Mouse (Mus musculus) CH12.LX (cell line): Measurements from ENCODE around the gene Mturn. TPM values are rescaled to one million over a fixed set of nuclear protein-coding genes. Genes with fewer than 3 reads are reported as not detected.

Experiments
- DNase-seq: peaks from one replicate; pipeline ENCODE4 v3.0.0-alpha.2; 2013; ENCODE audit errors: extremely low read depth
- H3K27ac ChIP-seq: 2 replicates; pipeline ENCODE4 v1.5.1; 2012; ENCODE audit warnings: low read depth, mild to moderate bottlenecking, control low read depth, moderate library complexity; ENCODE audit not compliant: insufficient read depth
- H3K27me3 ChIP-seq: replicated peaks from 2 replicates; pipeline ENCODE3; 2012; ENCODE audit warnings: inconsistent platforms
- H3K36me3 ChIP-seq, 2 experiments: replicated peaks in 1 of 2; 2 replicates each; pipeline versions ENCODE3 to v1.6.1; 2012; ENCODE audit warnings: inconsistent platforms in 1 of 2, low read length in 1 of 2, mild to moderate bottlenecking in 1 of 2, mixed read lengths in 1 of 2, moderate library complexity in 1 of 2; ENCODE audit not compliant: control insufficient read depth in 1 of 2, insufficient read depth in 1 of 2
- H3K4me1 ChIP-seq, 2 experiments: 2 replicates each; pipeline ENCODE4 v1.6.1; 2012; ENCODE audit warnings: inconsistent platforms in 1 of 2, moderate library complexity in 1 of 2; ENCODE audit not compliant: insufficient read depth in 2 of 2, control insufficient read depth in 1 of 2
- H3K4me2 ChIP-seq: 2 replicates; pipeline ENCODE4 v1.6.1; 2012; ENCODE audit warnings: low read depth, mild to moderate bottlenecking, control low read depth; ENCODE audit not compliant: poor library complexity, insufficient read depth, severe bottlenecking
- H3K4me3 ChIP-seq, 3 experiments: fragments of 150-350 bp in 1 of 3; sonication (generic) in 1 of 3; replicated peaks in 1 of 3; 2 replicates each; pipeline versions ENCODE3 to v1.5.1; 2011 to 2012; ENCODE audit warnings: low read depth in 2 of 3, low read length in 2 of 3, mild to moderate bottlenecking in 2 of 3, moderate library complexity in 2 of 3, control low read depth in 1 of 3, improper control_type of control experiment in 1 of 3, inconsistent platforms in 1 of 3, mixed read lengths in 1 of 3; ENCODE audit not compliant: poor library complexity in 1 of 3
- H3K79me2 ChIP-seq: replicated peaks from 2 replicates; pipeline ENCODE4 v1.6.1; 2012; ENCODE audit warnings: mild to moderate bottlenecking, moderate library complexity; ENCODE audit not compliant: control insufficient read depth, poor library complexity, insufficient read depth, severe bottlenecking; ENCODE audit errors: extremely low read depth
- H3K9ac ChIP-seq: 2 replicates; pipeline ENCODE4 v1.6.1; 2012; ENCODE audit warnings: low read depth, mild to moderate bottlenecking, control low read depth, moderate library complexity; ENCODE audit not compliant: insufficient read depth
- H3K9me3 ChIP-seq: replicated peaks from 2 replicates; pipeline ENCODE3; 2012; ENCODE audit warnings: low read length, inconsistent platforms, mixed read lengths
- BHLHE40 ChIP-seq: IDR thresholded peaks from 2 replicates; pipeline ENCODE4 v1.6.1; 2011; ENCODE audit warnings: mild to moderate bottlenecking, low read depth, low read length, improper control_type of control experiment
- CHD1 ChIP-seq: IDR thresholded peaks from 2 replicates; pipeline ENCODE4 v1.6.1; 2012; ENCODE audit warnings: low read depth, low read length, improper control_type of control experiment, inconsistent platforms
- CHD2 ChIP-seq: IDR thresholded peaks from 2 replicates; pipeline ENCODE4 v1.6.1; 2011; ENCODE audit warnings: low read length, improper control_type of control experiment
- ELF1 ChIP-seq: IDR thresholded peaks from 2 replicates; pipeline ENCODE4 v1.6.1; 2014; ENCODE audit warnings: low read depth, mild to moderate bottlenecking, inconsistent platforms, low read length, improper control_type of control experiment
- EP300 ChIP-seq: IDR thresholded peaks from 2 replicates; pipeline ENCODE4 v1.6.1; 2011; ENCODE audit warnings: low read length, improper control_type of control experiment
- ETS1 ChIP-seq: conservative IDR thresholded peaks from 2 replicates; pipeline ENCODE4 v1.6.1; 2012; ENCODE audit warnings: low read depth, mild to moderate bottlenecking, inconsistent platforms, low read length, improper control_type of control experiment, moderate library complexity
- IRF4 ChIP-seq: IDR thresholded peaks from 2 replicates; pipeline ENCODE4 v1.6.1; 2014; ENCODE audit warnings: low read depth, mild to moderate bottlenecking, inconsistent platforms, low read length, improper control_type of control experiment
- JUN ChIP-seq: IDR thresholded peaks from 2 replicates; pipeline ENCODE4 v1.6.1; 2011; ENCODE audit warnings: low read depth, mild to moderate bottlenecking, low read length, improper control_type of control experiment, moderate library complexity; ENCODE audit not compliant: insufficient read depth
- MAFK ChIP-seq: IDR thresholded peaks from 2 replicates; pipeline ENCODE4 v1.6.1; 2011; ENCODE audit warnings: low read length, improper control_type of control experiment; ENCODE audit not compliant: insufficient replicate concordance
- MAZ ChIP-seq: IDR thresholded peaks from 2 replicates; pipeline ENCODE4 v1.6.1; 2012; ENCODE audit warnings: low read depth, mild to moderate bottlenecking, inconsistent platforms, low read length, improper control_type of control experiment, moderate library complexity
- MEF2A ChIP-seq: IDR thresholded peaks from 2 replicates; pipeline ENCODE4 v1.6.1; 2014; ENCODE audit warnings: low read depth, mild to moderate bottlenecking, inconsistent platforms, low read length, improper control_type of control experiment, borderline replicate concordance
- MYC ChIP-seq: IDR thresholded peaks from 2 replicates; pipeline ENCODE4 v1.6.1; 2011; ENCODE audit warnings: low read depth, mild to moderate bottlenecking, improper control_type of control experiment, low read length
- NELFE ChIP-seq: IDR thresholded peaks from 2 replicates; pipeline ENCODE4 v1.6.1; 2011; ENCODE audit warnings: low read depth, low read length, improper control_type of control experiment
- NRF1 ChIP-seq: IDR thresholded peaks from 2 replicates; pipeline ENCODE4 v1.6.1; 2014; ENCODE audit warnings: low read depth, mild to moderate bottlenecking, inconsistent platforms, low read length, improper control_type of control experiment, moderate library complexity
- PAX5 ChIP-seq: IDR thresholded peaks from 2 replicates; pipeline ENCODE4 v1.6.1; 2012; ENCODE audit warnings: low read length, inconsistent platforms, mixed read lengths
- POLR2A ChIP-seq: IDR thresholded peaks from 2 replicates; pipeline ENCODE4 v1.6.1; 2011; ENCODE audit warnings: low read depth, mild to moderate bottlenecking, improper control_type of control experiment, low read length
- RAD21 ChIP-seq: IDR thresholded peaks from 2 replicates; pipeline ENCODE4 v1.6.1; 2011; ENCODE audit warnings: low read depth, mild to moderate bottlenecking, low read length, improper control_type of control experiment, moderate library complexity
- RCOR1 ChIP-seq: conservative IDR thresholded peaks from 2 replicates; pipeline ENCODE4 v1.6.1; 2012; ENCODE audit warnings: low read depth, mild to moderate bottlenecking, inconsistent platforms, low read length, improper control_type of control experiment
- SIN3A ChIP-seq: IDR thresholded peaks from 2 replicates; pipeline ENCODE4 v1.6.1; 2012; ENCODE audit warnings: low read length, improper control_type of control experiment, inconsistent platforms
- UBTF ChIP-seq: IDR thresholded peaks from 2 replicates; pipeline ENCODE4 v1.6.1; 2012; ENCODE audit warnings: low read depth, mild to moderate bottlenecking, inconsistent platforms, low read length, improper control_type of control experiment, moderate library complexity
- USF2 ChIP-seq: conservative IDR thresholded peaks from 2 replicates; pipeline ENCODE4 v1.6.1; 2011; ENCODE audit warnings: low read depth, low read length, improper control_type of control experiment
- dilution Hi-C: fragments of 300-500 bp; cut with MboI; formaldehyde crosslinking; loops from 2 replicates; pipeline ENCODE4 v1.14.3; 2020; ENCODE audit warnings: low sequenced_read_pairs; ENCODE audit not compliant: extremely low pct_unique_long_range_greater_than_20kb, extremely low pct_ligation_motif_present
- in situ Hi-C: fragments of 300-500 bp; cut with MboI; formaldehyde crosslinking; loops from 3 replicates; pipeline ENCODE4 v1.14.3; 2019; ENCODE audit warnings: low sequenced_read_pairs, low pct_ligation_motif_present, low pct_unique_long_range_greater_than_20kb, mixed read lengths
- polyA plus RNA-seq: library from polyadenylated mRNA; unstranded; fragments of >175 nt; gene quantifications from 2 replicates; pipeline ENCODE4 v1.2.1, GENCODE M21; 2012; ENCODE audit warnings: low read depth; ENCODE audit not compliant: insufficient read length
- total RNA-seq, 2 experiments: library from RNA; depleted of rRNA; stranded (reverse); fragments of 300-350 nt in 1 of 2; fragments of >200 nt in 1 of 2; gene quantifications; 2 replicates each; pipeline ENCODE4 v1.2.3; 2012 to 2014

Gene Mturn
- total and polyA plus RNA-seq, 3 experiments, result 0.06 to 0.25 (median 0.20) TPM

DNA sequence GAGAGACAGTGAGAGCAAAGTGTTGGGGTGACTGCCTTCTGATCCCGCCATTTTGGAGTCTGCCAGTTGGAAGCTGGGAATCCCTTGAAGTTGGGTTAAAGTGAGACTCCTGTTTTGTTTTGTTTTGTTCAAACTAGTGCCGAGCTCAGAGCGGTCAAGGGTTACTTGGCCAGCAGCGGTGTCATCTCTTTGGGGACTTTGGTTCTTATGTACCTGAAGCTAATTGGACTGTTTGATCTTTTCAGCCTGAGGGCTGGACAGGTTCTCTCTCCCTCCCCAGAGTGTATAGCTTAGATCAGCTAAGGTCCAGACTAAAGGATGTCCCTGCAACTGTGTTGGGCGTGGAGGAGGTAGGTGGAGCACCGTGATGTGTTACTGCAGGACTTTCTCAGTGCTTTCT lies 44.9 kb downstream of the Mturn start:
- H3K36me3 ChIP-seq, result no peaks in the 10 kb centered on the region
- dilution Hi-C loops, result no loop called here
- no peak overlapping the region for H3K27ac ChIP-seq
- H3K4me3 ChIP-seq, result no peak overlapping the region
- in situ Hi-C loops, result no loop called here
- H3K27me3 ChIP-seq, result no peaks in the 10 kb centered on the region
- TF ChIP-seq MAFK, result no peak
- TF ChIP-seq MYC, result no peak
- TF ChIP-seq SIN3A, result no peak
- TF ChIP-seq ETS1, result no peak
- H3K9me3 ChIP-seq, result no peaks in the 10 kb centered on the region
- no peak for DNase-seq
- no peak overlapping the region for H3K9ac ChIP-seq
- H3K4me2 ChIP-seq, result no peak overlapping the region
- peaks cover 0 to 23% of the 10 kb centered on the region in 2 experiments; a peak in 2 of 4 replicates for H3K4me1 ChIP-seq
- H3K79me2 ChIP-seq, result no peaks in the 10 kb centered on the region

DNA sequence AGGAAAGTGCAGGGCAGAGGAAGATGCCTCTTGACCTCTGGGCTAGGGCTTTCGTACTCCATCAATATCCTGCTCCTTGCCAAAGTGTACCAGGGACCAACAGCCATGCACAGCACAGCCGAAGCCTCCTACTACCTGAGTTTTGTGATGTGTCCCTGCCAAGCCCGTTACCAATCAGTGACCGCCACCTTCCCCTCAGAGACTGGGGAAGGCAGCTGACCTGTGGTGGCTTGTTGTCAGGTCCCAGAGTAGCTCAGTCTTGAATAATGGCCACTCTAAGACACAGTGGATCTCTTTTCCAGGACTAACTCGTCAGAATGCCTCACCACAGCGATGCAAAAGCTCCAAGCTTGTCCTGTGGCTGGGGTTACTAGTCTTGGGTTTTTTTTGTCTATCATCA lies 45.4 kb downstream of the Mturn start:
- no peak overlapping the region for H3K27ac ChIP-seq
- dilution Hi-C loops, result no loop called here

DNA sequence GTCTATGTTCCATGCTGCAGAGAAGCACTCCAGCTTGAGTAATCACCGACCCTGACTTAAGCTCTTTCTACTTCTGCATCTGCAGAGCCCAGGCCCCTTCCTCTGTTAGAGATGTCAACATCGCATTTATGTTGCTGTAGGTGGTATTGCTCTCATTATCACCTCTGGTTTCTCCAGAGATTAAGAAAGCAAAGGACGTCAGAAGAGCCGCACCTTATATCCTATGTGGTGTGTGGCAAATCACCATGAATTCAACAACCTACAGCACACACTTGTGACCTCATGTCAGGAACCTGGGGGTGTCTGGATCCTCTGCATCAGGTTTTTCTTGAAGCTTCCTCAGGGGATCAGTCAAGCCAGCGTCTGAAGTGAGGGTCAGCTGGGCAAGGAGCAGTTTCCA lies 46.0 kb downstream of the Mturn start:
- in situ Hi-C loops, result no loop called here

More for the DNA sequence above, 45.4 kb downstream of the Mturn start:
- no peak overlapping the region for H3K4me3 ChIP-seq
- no peak for DNase-seq
- no peaks in the 10 kb centered on the region for H3K79me2 ChIP-seq
- H3K9ac ChIP-seq, result no peak overlapping the region
- H3K4me1 ChIP-seq, result peaks cover 0 to 23% of the 10 kb centered on the region in 2 experiments; a peak in 2 of 4 replicates
- in situ Hi-C loops, result no loop called here
- no peak overlapping the region for H3K4me2 ChIP-seq
- H3K36me3 ChIP-seq, result no peaks in the 10 kb centered on the region
- no peaks in the 10 kb centered on the region for H3K9me3 ChIP-seq
- H3K27me3 ChIP-seq, result no peaks in the 10 kb centered on the region
- TF ChIP-seq RAD21, result no peak
- no peak for TF ChIP-seq EP300
- TF ChIP-seq MYC, result no peak
- no peak for TF ChIP-seq BHLHE40
- no peak for TF ChIP-seq MEF2A
- TF ChIP-seq, all 38 proteins: peak for 0

More for the DNA sequence above, 46.0 kb downstream of the Mturn start:
- DNase-seq, result no peak
- H3K36me3 ChIP-seq, result no peaks in the 10 kb centered on the region
- no peaks in the 10 kb centered on the region for H3K27me3 ChIP-seq
- dilution Hi-C loops, result no loop called here
- TF ChIP-seq ETS1 (no peak), NRF1 (no peak), MAFK (no peak), USF2 (no peak), NELFE (no peak), CHD2 (no peak), UBTF (no peak), IRF4 (no peak), BHLHE40 (no peak), RCOR1 (no peak), EP300 (no peak), PAX5 (no peak), CHD1 (no peak), POLR2A (no peak), ELF1 (no peak), JUN (no peak), MAZ (no peak)
- H3K4me2 ChIP-seq, result no peak overlapping the region
- H3K9me3 ChIP-seq, result no peaks in the 10 kb centered on the region
- no peak overlapping the region for H3K9ac ChIP-seq
- no peak overlapping the region for H3K27ac ChIP-seq
- no peaks in the 10 kb centered on the region for H3K79me2 ChIP-seq
- H3K4me3 ChIP-seq, result no peak overlapping the region
- peaks cover 0 to 23% of the 10 kb centered on the region in 2 experiments; a peak in 2 of 4 replicates for H3K4me1 ChIP-seq
